ENCODE assay signal across 8 mouse cellular contexts in genomic region chr6:71989647-71990351, GRCm38 (mm10).
DNase-seq lines count a peak whose midpoint lies in the region; ATAC-seq and TF ChIP-seq lines count a peak whose summit lies in the region.

No protein-coding gene starts in this region.

- no peak overlapping the region for H3K4me3 ChIP-seq in testis, adult 2 months (ENCODE audit: control insufficient read depth, low read depth, low read length)
- H3K4me3 ChIP-seq in kidney, postnatal 0 days (replicated peaks; ENCODE audit: low read depth, low read length): no peak overlapping the region
- H3K4me3 ChIP-seq in midbrain, embryonic 16.5 days (ENCODE audit: low read depth, low read length): no peak overlapping the region

- no peak for TF ChIP-seq CTCF in testis, adult 2 months (IDR thresholded peaks at IDR 0.05; ENCODE audit: control insufficient read depth, insufficient read depth, insufficient replicate concordance, low read depth, low read length)
- no peak for TF ChIP-seq CTCF in kidney, postnatal 0 days (IDR thresholded peaks at IDR 0.05; ENCODE audit: low read depth)

- H3K27ac ChIP-seq in testis, adult 2 months (ENCODE audit: control insufficient read depth, insufficient read depth, low read depth, low read length): peak overlapping the region; percentile 77
- H3K27ac ChIP-seq in kidney, postnatal 0 days: peak overlapping the region; percentile 60
- peak overlapping the region; percentile 4; the same call in 1 of the 2 replicates for H3K27ac ChIP-seq in midbrain, embryonic 16.5 days (ENCODE audit: low read length)

- H3K27me3 ChIP-seq in testis, adult 2 months (ENCODE audit: control insufficient read depth, insufficient read depth, low read length): no peaks in the 10 kb centered on the region
- no peaks in the 10 kb centered on the region for H3K27me3 ChIP-seq in kidney, postnatal 0 days (ENCODE audit: insufficient read depth, low read length)
- no peaks in the 10 kb centered on the region for H3K27me3 ChIP-seq in midbrain, embryonic 16.5 days (ENCODE audit: control insufficient read depth, insufficient read depth, low read depth, low read length)

- no peak overlapping the region for H3K4me2 ChIP-seq in kidney, postnatal 0 days (ENCODE audit: low read length)
- no peak overlapping the region for H3K4me2 ChIP-seq in midbrain, embryonic 16.5 days (ENCODE audit: low read length)

- peak; percentile 39 for DNase-seq in adrenal gland, adult 2 months
- DNase-seq in adrenal gland, postnatal 25 days: no peak
- DNase-seq in testis, postnatal 14 days (ENCODE audit: low spot score): no peak
- DNase-seq in kidney, postnatal 0 days (ENCODE audit: low spot score): peak; percentile 69
- DNase-seq in left cerebral cortex, postnatal 36 days (ENCODE audit: low spot score in 2 of 2): no peak
- DNase-seq in gastrocnemius, postnatal 10 days: no peak

- 25% methylated on average over 8 of the region's 8 CpGs for WGBS in kidney, postnatal 0 days
- 51% methylated on average over 8 of the region's 8 CpGs for WGBS in midbrain, embryonic 16.5 days

- peak; percentile 53; the same call in 1 of the 2 replicates for ATAC-seq in kidney, postnatal 0 days (replicated peaks; ENCODE audit: low FRiP score, low read depth)
- ATAC-seq in midbrain, embryonic 16.5 days: no peak

- no peak for TF ChIP-seq POLR2A in testis, adult 2 months (IDR thresholded peaks at IDR 0.05; ENCODE audit: control insufficient read depth, low read depth, low read length)

- peaks cover 23% of the 10 kb centered on the region for H3K4me1 ChIP-seq in testis, adult 2 months (ENCODE audit: control insufficient read depth, insufficient read depth, low read length)
- H3K4me1 ChIP-seq in kidney, postnatal 0 days (replicated peaks; ENCODE audit: insufficient read depth, low read length): 0 out of 2 replicates have a peak, but pooled peaks cover 3% of the 10 kb centered on the region
- no peaks in the 10 kb centered on the region for H3K4me1 ChIP-seq in midbrain, embryonic 16.5 days (ENCODE audit: control insufficient read depth, insufficient read depth, low read length)

- intact Hi-C loops in left cerebral cortex, postnatal 36 days (cut with DNase I): no loop called here

- no peaks in the 10 kb centered on the region for H3K9me3 ChIP-seq in kidney, postnatal 0 days (replicated peaks; ENCODE audit: low read length)
- no peaks in the 10 kb centered on the region for H3K9me3 ChIP-seq in midbrain, embryonic 16.5 days (replicated peaks; ENCODE audit: control insufficient read depth, low read length, poor library complexity, severe bottlenecking)

- H3K9ac ChIP-seq in kidney, postnatal 0 days (ENCODE audit: low read depth, low read length): no peak overlapping the region
- no peak overlapping the region for H3K9ac ChIP-seq in midbrain, embryonic 16.5 days (ENCODE audit: low read depth, low read length)

- no peaks in the 10 kb centered on the region for H3K36me3 ChIP-seq in testis, adult 2 months (ENCODE audit: control insufficient read depth, insufficient read depth, low read length)
- no peaks in the 10 kb centered on the region for H3K36me3 ChIP-seq in kidney, postnatal 0 days (ENCODE audit: insufficient read depth, low read length)
- no peaks in the 10 kb centered on the region for H3K36me3 ChIP-seq in midbrain, embryonic 16.5 days (ENCODE audit: control insufficient read depth, insufficient read depth, low read length)

Comparison
In these comparisons a context has a peak if more than half of its experiments do, and no peak if none do; other contexts are left out.
1. DNase-seq: peak in adrenal gland, adult 2 months (single experiment) and kidney, postnatal 0 days (single experiment); none in adrenal gland, postnatal 25 days (single experiment), testis, postnatal 14 days (single experiment), left cerebral cortex, postnatal 36 days (0 of 2) and gastrocnemius, postnatal 10 days (single experiment).
2. H3K27ac ChIP-seq: peak in every context shown above with its lines; median percentile 77 in testis, adult 2 months; 60 in kidney, postnatal 0 days; 4 in midbrain, embryonic 16.5 days.